Mouse (Mus musculus): ENCODE data around the gene Ankrd28. TPM values are rescaled to one million over a fixed set of nuclear protein-coding genes. Genes with fewer than 3 reads are reported as not detected.

The Ankrd28 gene
- polyA plus RNA-seq, 1 experiment from 2014 or later: 3.6 TPM

GRCm38 (mm10) chr14:31858679-31859078 lies 28.2 kb upstream of the Ankrd28 start:
- no peak overlapping the region for H3K4me3 ChIP-seq (ENCODE audit: low read depth, low read length)
- DNase-seq (ENCODE audit: low spot score) (no peak), ATAC-seq (ENCODE audit: low FRiP score, low TSS enrichment) (no peak)
- WGBS: 94% methylated on average over 2 of the region's 2 CpGs
- no peak overlapping the region for H3K4me2 ChIP-seq (replicated peaks; ENCODE audit: low read depth)
- TF ChIP-seq CTCF (IDR thresholded peaks at IDR 0.05; ENCODE audit: low read depth): no peak
- no peak for TF ChIP-seq EP300 (optimal IDR thresholded peaks at IDR 0.05)
- no peak overlapping the region for H3K9ac ChIP-seq (ENCODE audit: low read length)
- no peaks in the 10 kb centered on the region for H3K27me3 ChIP-seq (ENCODE audit: control insufficient read depth, insufficient read depth, low read length)
- no peaks in the 10 kb centered on the region for H3K9me3 ChIP-seq (ENCODE audit: control insufficient read depth, low read length)
- no peaks in the 10 kb centered on the region for H3K4me1 ChIP-seq (replicated peaks; ENCODE audit: control insufficient read depth, insufficient read depth)
- H3K36me3 ChIP-seq (ENCODE audit: control insufficient read depth, insufficient read depth, low read length): no peaks in the 10 kb centered on the region
- H3K27ac ChIP-seq (replicated peaks): no peak overlapping the region

DNA sequence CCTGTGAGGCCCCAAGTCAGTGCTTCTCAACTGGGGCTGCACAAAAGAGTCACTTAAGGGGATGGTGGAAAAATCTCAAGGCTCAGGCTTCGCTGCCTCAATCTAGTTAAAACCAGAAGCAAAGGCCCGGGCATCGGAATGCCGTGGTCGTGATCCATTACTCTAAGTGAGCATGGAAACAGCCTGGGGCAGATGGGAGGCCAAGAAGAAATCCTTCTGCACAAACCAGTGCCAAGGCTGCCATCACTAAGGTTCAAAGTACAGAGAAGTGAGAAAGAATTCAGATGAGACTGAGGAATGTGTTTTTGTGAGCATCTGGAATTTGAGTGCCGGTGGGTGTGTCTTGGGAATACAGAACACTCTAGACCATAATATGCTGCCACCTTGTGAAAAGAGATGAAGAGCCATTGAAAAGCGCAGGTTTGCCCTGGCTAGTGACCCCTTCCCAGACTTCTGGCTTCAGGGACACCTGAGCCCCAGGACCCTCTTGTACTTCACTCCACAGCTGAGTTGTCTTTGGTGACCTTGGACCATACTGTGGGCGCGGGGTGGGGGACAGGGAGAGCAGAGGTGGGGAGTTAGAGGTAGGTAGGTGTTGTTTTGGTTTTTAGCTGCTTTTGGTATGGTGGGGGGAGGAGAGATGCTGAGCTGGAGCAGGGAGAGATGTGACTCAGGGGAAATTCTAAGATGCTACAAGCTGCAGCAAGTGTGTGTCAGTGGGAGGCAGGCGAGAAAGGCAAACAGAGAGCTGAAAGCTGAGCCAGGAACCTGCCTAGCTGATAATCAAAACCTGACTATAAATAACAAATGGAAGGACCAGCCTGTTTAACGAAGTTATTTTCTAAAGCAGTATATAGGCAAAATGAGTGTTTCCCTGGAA lies 26.9 kb upstream of the Ankrd28 start:
- ATAC-seq (ENCODE audit: low FRiP score, low TSS enrichment) (no peak), DNase-seq (ENCODE audit: low spot score) (no peak)
- no peak overlapping the region for H3K4me3 ChIP-seq (ENCODE audit: low read depth, low read length)
- H3K9ac ChIP-seq (ENCODE audit: low read length): no peak overlapping the region
- WGBS: 61% methylated on average over 11 of the region's 11 CpGs
- H3K27me3 ChIP-seq (ENCODE audit: control insufficient read depth, insufficient read depth, low read length): no peaks in the 10 kb centered on the region
- TF ChIP-seq CTCF (IDR thresholded peaks at IDR 0.05; ENCODE audit: low read depth) (no peak), EP300 (optimal IDR thresholded peaks at IDR 0.05) (no peak)
- no peaks in the 10 kb centered on the region for H3K4me1 ChIP-seq (replicated peaks; ENCODE audit: control insufficient read depth, insufficient read depth)
- no peaks in the 10 kb centered on the region for H3K9me3 ChIP-seq (ENCODE audit: control insufficient read depth, low read length)
- H3K36me3 ChIP-seq (ENCODE audit: control insufficient read depth, insufficient read depth, low read length): no peaks in the 10 kb centered on the region
- H3K27ac ChIP-seq (replicated peaks): no peak overlapping the region
- H3K4me2 ChIP-seq (replicated peaks; ENCODE audit: low read depth): no peak overlapping the region

DNA sequence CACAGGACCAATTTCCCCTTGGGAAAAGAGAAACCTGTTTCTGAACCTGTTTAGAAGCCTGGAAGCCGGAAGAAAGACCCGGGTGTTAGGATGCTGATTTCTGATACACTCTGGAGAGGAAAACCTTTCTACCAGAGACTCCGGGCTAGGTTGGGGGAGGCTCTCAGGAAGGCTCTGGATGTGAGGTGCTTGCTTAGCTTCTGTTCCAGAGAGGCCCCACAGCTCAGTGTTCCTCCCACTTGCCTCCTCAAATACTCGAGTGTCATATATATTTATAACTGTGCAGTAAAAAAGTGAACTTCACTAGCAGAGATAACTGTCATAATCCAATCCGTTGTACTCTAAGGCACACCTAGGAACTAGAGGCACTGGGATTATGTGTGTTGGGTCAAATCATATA lies 25.6 kb upstream of the Ankrd28 start:
- no peaks in the 10 kb centered on the region for H3K27me3 ChIP-seq (ENCODE audit: control insufficient read depth, insufficient read depth, low read length)
- no peaks in the 10 kb centered on the region for H3K36me3 ChIP-seq (ENCODE audit: control insufficient read depth, insufficient read depth, low read length)
- H3K4me1 ChIP-seq (replicated peaks; ENCODE audit: control insufficient read depth, insufficient read depth): no peaks in the 10 kb centered on the region
- DNase-seq (ENCODE audit: low spot score) (no peak), ATAC-seq (ENCODE audit: low FRiP score, low TSS enrichment) (no peak)
- no peak overlapping the region for H3K27ac ChIP-seq (replicated peaks)
- no peak overlapping the region for H3K9ac ChIP-seq (ENCODE audit: low read length)
- no peak overlapping the region for H3K4me3 ChIP-seq (ENCODE audit: low read depth, low read length)
- WGBS: 74% methylated on average over 5 of the region's 5 CpGs
- no peaks in the 10 kb centered on the region for H3K9me3 ChIP-seq (ENCODE audit: control insufficient read depth, low read length)
- no peak overlapping the region for H3K4me2 ChIP-seq (replicated peaks; ENCODE audit: low read depth)
- TF ChIP-seq EP300 (optimal IDR thresholded peaks at IDR 0.05): no peak
- no peak for TF ChIP-seq CTCF (IDR thresholded peaks at IDR 0.05; ENCODE audit: low read depth)

- no peak overlapping the region for H3K9ac ChIP-seq (ENCODE audit: low read length)
- H3K4me1 ChIP-seq (replicated peaks; ENCODE audit: control insufficient read depth, insufficient read depth): no peaks in the 10 kb centered on the region
- no peaks in the 10 kb centered on the region for H3K36me3 ChIP-seq (ENCODE audit: control insufficient read depth, insufficient read depth, low read length)
- H3K27ac ChIP-seq (replicated peaks): no peak overlapping the region
- no peaks in the 10 kb centered on the region for H3K9me3 ChIP-seq (ENCODE audit: control insufficient read depth, low read length)
- H3K4me3 ChIP-seq (ENCODE audit: low read depth, low read length): no peak overlapping the region
- TF ChIP-seq CTCF (IDR thresholded peaks at IDR 0.05; ENCODE audit: low read depth) (no peak), EP300 (optimal IDR thresholded peaks at IDR 0.05) (no peak)
- no peak overlapping the region for H3K4me2 ChIP-seq (replicated peaks; ENCODE audit: low read depth)
- ATAC-seq (ENCODE audit: low FRiP score, low TSS enrichment): no peak
- no peak for DNase-seq (ENCODE audit: low spot score)
- WGBS: 64% methylated on average over 4 of the region's 4 CpGs
- H3K27me3 ChIP-seq (ENCODE audit: control insufficient read depth, insufficient read depth, low read length): no peaks in the 10 kb centered on the region
These were observed 24.2 kb upstream of the Ankrd28 start for GRCm38 (mm10) chr14:31854667-31855066.

DNA sequence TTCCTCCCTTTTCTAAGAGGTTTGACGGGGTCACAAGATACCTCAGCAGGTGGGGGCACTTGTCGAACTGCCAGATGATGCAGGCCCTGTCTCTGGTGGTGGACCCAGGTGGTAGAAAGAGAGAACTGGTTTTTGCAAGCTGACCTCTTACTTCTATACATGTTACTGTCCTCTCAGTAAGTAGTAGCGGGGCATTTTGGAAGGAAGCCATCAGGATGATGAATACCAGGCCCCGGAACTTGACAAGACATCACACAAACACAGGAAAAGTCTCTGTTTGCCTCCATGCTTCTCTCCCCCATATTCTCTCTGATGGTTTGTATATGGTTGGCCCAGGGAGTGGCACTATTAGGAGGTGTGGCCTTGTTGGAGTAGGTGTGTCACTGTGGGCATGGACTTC lies 13.1 kb upstream of the Ankrd28 start:
- Histone ChIP-seq H3K4me1 (replicated peaks; ENCODE audit: control insufficient read depth, insufficient read depth) (no peaks in the 10 kb centered on the region), H3K27ac (replicated peaks) (no peak overlapping the region), H3K9ac (ENCODE audit: low read length) (no peak overlapping the region), H3K36me3 (ENCODE audit: control insufficient read depth, insufficient read depth, low read length) (no peaks in the 10 kb centered on the region), H3K27me3 (ENCODE audit: control insufficient read depth, insufficient read depth, low read length) (no peaks in the 10 kb centered on the region), H3K9me3 (ENCODE audit: control insufficient read depth, low read length) (no peaks in the 10 kb centered on the region), H3K4me3 (ENCODE audit: low read depth, low read length) (no peak overlapping the region), H3K4me2 (replicated peaks; ENCODE audit: low read depth) (no peak overlapping the region)
- 56% methylated on average over 4 of the region's 4 CpGs for WGBS
- no peak for ATAC-seq (ENCODE audit: low FRiP score, low TSS enrichment)
- no peak for TF ChIP-seq CTCF (IDR thresholded peaks at IDR 0.05; ENCODE audit: low read depth)
- no peak for TF ChIP-seq EP300 (optimal IDR thresholded peaks at IDR 0.05)
- DNase-seq (ENCODE audit: low spot score): no peak

DNA sequence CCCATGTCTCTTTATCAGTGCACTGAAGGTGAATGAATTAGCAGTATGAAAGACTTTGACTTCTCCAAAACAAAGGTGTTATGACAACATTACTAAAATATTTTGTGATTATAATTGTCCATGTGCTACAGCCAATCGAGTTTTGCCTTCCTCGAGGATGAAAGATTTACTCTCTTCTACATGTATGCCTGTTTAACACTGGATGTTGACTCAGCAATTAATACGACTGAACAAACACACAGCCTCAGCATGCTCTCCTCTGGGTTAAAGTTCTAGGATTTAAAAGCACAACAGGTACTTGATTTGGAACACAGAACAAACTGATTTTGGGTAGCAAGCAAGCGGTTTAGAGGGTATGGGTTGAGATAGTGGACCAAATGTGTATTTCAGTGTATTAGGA lies 1.6 kb upstream of the Ankrd28 start:
- TF ChIP-seq EP300 (optimal IDR thresholded peaks at IDR 0.05) (no peak), CTCF (IDR thresholded peaks at IDR 0.05; ENCODE audit: low read depth) (no peak)
- WGBS: 41% methylated on average over 4 of the region's 4 CpGs
- Histone ChIP-seq H3K4me2 (replicated peaks; ENCODE audit: low read depth) (no peak overlapping the region), H3K4me3 (ENCODE audit: low read depth, low read length) (no peak overlapping the region), H3K27me3 (ENCODE audit: control insufficient read depth, insufficient read depth, low read length) (no peaks in the 10 kb centered on the region), H3K9me3 (ENCODE audit: control insufficient read depth, low read length) (no peaks in the 10 kb centered on the region), H3K9ac (ENCODE audit: low read length) (no peak overlapping the region), H3K27ac (replicated peaks) (no peak overlapping the region), H3K4me1 (replicated peaks; ENCODE audit: control insufficient read depth, insufficient read depth) (no peaks in the 10 kb centered on the region), H3K36me3 (ENCODE audit: control insufficient read depth, insufficient read depth, low read length) (no peaks in the 10 kb centered on the region)
- DNase-seq (ENCODE audit: low spot score): no peak
- ATAC-seq (ENCODE audit: low FRiP score, low TSS enrichment): no peak
